Mouse (Mus musculus): ENCODE measurements around the gene Ace2. TPM values are rescaled to one million over a fixed set of nuclear protein-coding genes. Genes with fewer than 3 reads are reported as not detected.

Ace2 gene
- total and polyA plus RNA-seq, 3 experiments: not detected

- Histone ChIP-seq H3K36me3 (ENCODE audit: control insufficient read depth in 1 of 2, insufficient read depth in 2 of 2, low read length in 2 of 2) (0 out of 4 replicates have a peak, but pooled peaks cover 0 to 3% of the 10 kb centered on the region in 2 experiments), H3K27me3 (ENCODE audit: control insufficient read depth in 1 of 2, insufficient read depth in 2 of 2, low read length in 2 of 2) (peaks cover 0 to 2% of the 10 kb centered on the region in 2 experiments; a peak in 1 of 4 replicates), H3K9ac (ENCODE audit: control insufficient read depth, low read depth, low read length, poor library complexity, severe bottlenecking) (no peak overlapping the region), H3K9me3 (replicated peaks; ENCODE audit: insufficient read depth, low read length) (no peaks in the 10 kb centered on the region), H3K4me1 (ENCODE audit: control insufficient read depth in 1 of 2, insufficient read depth in 2 of 2, low read length in 2 of 2) (no peaks in the 10 kb centered on the region), H3K4me3 (ENCODE audit: control insufficient read depth in 1 of 2, insufficient read depth in 1 of 2, low read depth in 2 of 2, low read length in 2 of 2) (no peak overlapping the region), H3K79me2 (ENCODE audit: control insufficient read depth, insufficient read depth, low read length, poor library complexity) (no peaks in the 10 kb centered on the region), H3K27ac (ENCODE audit: control insufficient read depth, low read depth, low read length) (no peak overlapping the region)
- no peak for DNase-seq (ENCODE audit: low read depth, low spot score)
- TF ChIP-seq GATA1 (IDR thresholded peaks at IDR 0.05; ENCODE audit: low read depth, low read length) (no peak), ZKSCAN1 (IDR thresholded peaks at IDR 0.05; ENCODE audit: low read depth, low read length) (no peak), E2F4 (IDR thresholded peaks at IDR 0.05; ENCODE audit: borderline replicate concordance, low read depth, low read length) (no peak), CHD1 (IDR thresholded peaks at IDR 0.05; ENCODE audit: low read depth, low read length) (no peak), ETS1 (IDR thresholded peaks at IDR 0.05; ENCODE audit: low read depth, low read length) (no peak), SMC3 (IDR thresholded peaks at IDR 0.05; ENCODE audit: low read depth, low read length) (no peak), USF1 (IDR thresholded peaks at IDR 0.05; ENCODE audit: low read depth, low read length) (no peak), MEF2A (IDR thresholded peaks at IDR 0.05; ENCODE audit: extremely low read depth, insufficient replicate concordance, low read depth, low read length, poor library complexity, severe bottlenecking) (no peak), KAT2A (conservative IDR thresholded peaks at IDR 0.05; ENCODE audit: low read depth, low read length) (no peak), MYC (IDR thresholded peaks at IDR 0.05; ENCODE audit: low read depth, low read length) (no peak), USF2 (IDR thresholded peaks at IDR 0.05; ENCODE audit: borderline replicate concordance in 1 of 2, insufficient read depth in 1 of 2, low read depth in 1 of 2, low read length in 2 of 2) (no peak), RCOR1 (IDR thresholded peaks at IDR 0.05; ENCODE audit: low read depth, low read length) (no peak), CHD2 (IDR thresholded peaks at IDR 0.05; ENCODE audit: low read length) (no peak), POLR2A (IDR thresholded peaks at IDR 0.05; ENCODE audit: control insufficient read depth in 1 of 2, insufficient read depth in 1 of 2, low read depth in 1 of 2, low read length in 2 of 2, poor library complexity in 1 of 2) (no peak), MXI1 (IDR thresholded peaks at IDR 0.05; ENCODE audit: low read depth, low read length) (no peak)
Observed at GRCm38 (mm10) chrX:164113744-164114143, 25.4 kb upstream of the Ace2 start.

DNA sequence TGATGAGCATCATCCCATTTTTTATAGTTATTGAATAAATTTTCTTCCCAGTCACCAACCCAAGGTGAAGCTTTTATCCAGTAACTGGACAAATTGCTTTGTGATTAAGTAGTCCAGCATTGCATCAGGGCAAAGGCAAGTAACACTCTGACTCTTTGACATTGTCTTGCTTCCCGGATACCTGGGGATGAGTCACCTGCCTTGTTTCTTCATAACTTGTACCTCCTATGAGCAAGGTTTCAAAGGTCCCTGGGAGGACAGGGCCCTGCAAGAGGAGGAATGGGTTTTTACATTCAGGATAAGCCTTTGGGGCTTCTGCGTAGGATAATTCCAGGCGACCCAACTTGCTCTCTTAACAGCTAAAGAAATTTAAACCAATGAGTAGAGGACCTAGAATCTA lies 15.2 kb upstream of the Ace2 start:
- H3K79me2 ChIP-seq (ENCODE audit: control insufficient read depth, insufficient read depth, low read length, poor library complexity): no peaks in the 10 kb centered on the region
- no peak overlapping the region for H3K4me3 ChIP-seq (ENCODE audit: control insufficient read depth in 1 of 2, insufficient read depth in 1 of 2, low read depth in 2 of 2, low read length in 2 of 2)
- H3K27ac ChIP-seq (ENCODE audit: control insufficient read depth, low read depth, low read length): no peak overlapping the region
- no peaks in the 10 kb centered on the region for H3K36me3 ChIP-seq (ENCODE audit: control insufficient read depth in 1 of 2, insufficient read depth in 2 of 2, low read length in 2 of 2)
- H3K27me3 ChIP-seq (ENCODE audit: control insufficient read depth in 1 of 2, insufficient read depth in 2 of 2, low read length in 2 of 2): peaks cover 0 to 5% of the 10 kb centered on the region in 2 experiments; a peak in 1 of 4 replicates
- no peak overlapping the region for H3K9ac ChIP-seq (ENCODE audit: control insufficient read depth, low read depth, low read length, poor library complexity, severe bottlenecking)
- no peak for TF ChIP-seq ELF1 (IDR thresholded peaks at IDR 0.05; ENCODE audit: low read depth, low read length)
- no peak for TF ChIP-seq E2F4 (IDR thresholded peaks at IDR 0.05; ENCODE audit: borderline replicate concordance, low read depth, low read length)
- TF ChIP-seq NRF1 (IDR thresholded peaks at IDR 0.05; ENCODE audit: insufficient read depth, low read depth, low read length, poor library complexity, severe bottlenecking): no peak
- TF ChIP-seq MAX (IDR thresholded peaks at IDR 0.05; ENCODE audit: low read length): no peak
- no peak for TF ChIP-seq POLR2A (IDR thresholded peaks at IDR 0.05; ENCODE audit: control insufficient read depth in 1 of 2, insufficient read depth in 1 of 2, low read depth in 1 of 2, low read length in 2 of 2, poor library complexity in 1 of 2)
- TF ChIP-seq RAD21 (IDR thresholded peaks at IDR 0.05; ENCODE audit: low read depth, low read length): no peak
- TF ChIP-seq SMC3 (IDR thresholded peaks at IDR 0.05; ENCODE audit: low read depth, low read length): no peak
- TF ChIP-seq GATA1 (IDR thresholded peaks at IDR 0.05; ENCODE audit: low read depth, low read length): no peak
- no peak for TF ChIP-seq MAZ (IDR thresholded peaks at IDR 0.05; ENCODE audit: low read depth, low read length)
- TF ChIP-seq MEF2A (IDR thresholded peaks at IDR 0.05; ENCODE audit: extremely low read depth, insufficient replicate concordance, low read depth, low read length, poor library complexity, severe bottlenecking): no peak
- no peak for TF ChIP-seq MYC (IDR thresholded peaks at IDR 0.05; ENCODE audit: low read depth, low read length)
- TF ChIP-seq USF1 (IDR thresholded peaks at IDR 0.05; ENCODE audit: low read depth, low read length): no peak
- no peak for TF ChIP-seq TCF12 (IDR thresholded peaks at IDR 0.05; ENCODE audit: low read depth, low read length)
- TF ChIP-seq MXI1 (IDR thresholded peaks at IDR 0.05; ENCODE audit: low read depth, low read length): no peak
- TF ChIP-seq TBP (IDR thresholded peaks at IDR 0.05; ENCODE audit: low read depth, low read length): no peak
- no peak for TF ChIP-seq NELFE (IDR thresholded peaks at IDR 0.05; ENCODE audit: low read depth, low read length)
- TF ChIP-seq MYB (IDR thresholded peaks at IDR 0.05; ENCODE audit: low read depth, low read length): no peak
- TF ChIP-seq JUND (IDR thresholded peaks at IDR 0.05; ENCODE audit: low read depth, low read length): no peak
- TF ChIP-seq GABPA (IDR thresholded peaks at IDR 0.05; ENCODE audit: low read depth, low read length): no peak
- no peak for DNase-seq (ENCODE audit: low read depth, low spot score)
- H3K9me3 ChIP-seq (replicated peaks; ENCODE audit: insufficient read depth, low read length): no peaks in the 10 kb centered on the region
- no peaks in the 10 kb centered on the region for H3K4me1 ChIP-seq (ENCODE audit: control insufficient read depth in 1 of 2, insufficient read depth in 2 of 2, low read length in 2 of 2)

Measured in MEL (cell line).